Mouse (Mus musculus) embryonic facial prominence, embryonic 15.5 days (tissue): ENCODE results near the gene Tiam2. TPM values are rescaled to one million over a fixed set of nuclear protein-coding genes. Genes with fewer than 3 reads are reported as not detected.

Source experiments
- ATAC-seq: fragments of 200-750 bp; cut with Nextera tagmentation; 2 replicates; pipeline ENCODE4 v1.8.0; 2017; ENCODE audit warnings: low read depth, moderate TSS enrichment; ENCODE audit not compliant: insufficient number of reproducible peaks, low FRiP score, low TSS enrichment
- H3K27ac ChIP-seq: fragments of 300-500 bp; sonication (generic); replicated peaks from 2 replicates; pipeline ENCODE4 v1.5.1; 2015; ENCODE audit warnings: mild to moderate bottlenecking, inconsistent platforms
- H3K27me3 ChIP-seq: fragments of 300-500 bp; sonication (generic); 2 replicates; pipeline ENCODE4 v1.6.1; 2015; ENCODE audit warnings: inconsistent platforms
- H3K36me3 ChIP-seq: fragments of 300-500 bp; sonication (generic); 2 replicates; pipeline ENCODE4 v1.6.1; 2015; ENCODE audit warnings: mild to moderate bottlenecking, inconsistent platforms
- H3K4me1 ChIP-seq: fragments of 300-500 bp; sonication (generic); 2 replicates; pipeline ENCODE4 v1.6.1; 2015; ENCODE audit warnings: inconsistent platforms
- H3K4me2 ChIP-seq: fragments of 300-500 bp; sonication (generic); replicated peaks from 2 replicates; pipeline ENCODE4 v1.6.1; 2015; ENCODE audit warnings: mild to moderate bottlenecking, inconsistent platforms
- H3K4me3 ChIP-seq: fragments of 300-500 bp; sonication (generic); replicated peaks from 2 replicates; pipeline ENCODE4 v1.5.1; 2015; ENCODE audit warnings: mild to moderate bottlenecking, inconsistent platforms
- H3K9ac ChIP-seq: fragments of 300-500 bp; sonication (generic); 2 replicates; pipeline ENCODE4 v1.6.1; 2015; ENCODE audit warnings: inconsistent platforms
- H3K9me3 ChIP-seq: fragments of 300-500 bp; sonication (generic); replicated peaks from 2 replicates; pipeline ENCODE4 v1.6.1; 2016; ENCODE audit warnings: inconsistent platforms
- WGBS: fragments of 180-500 bp; shearing (Covaris S2); methylation state at CpG from one replicate; pipeline ENCODE4 v1.1.7; 2015; 5-methylcytosine and 5-hydroxymethylcytosine counted together
- polyA plus RNA-seq: library from polyadenylated mRNA; unstranded; fragments of >200 nt; fragmentation: Nextera tagmentation; extraction: Ambion mirVana; gene quantifications from 2 replicates; pipeline ENCODE4 v1.2.1, GENCODE M21; 2015

The Tiam2 gene
- polyA plus RNA-seq, 1 experiment from 2014 or later, result 18.2 TPM

DNA sequence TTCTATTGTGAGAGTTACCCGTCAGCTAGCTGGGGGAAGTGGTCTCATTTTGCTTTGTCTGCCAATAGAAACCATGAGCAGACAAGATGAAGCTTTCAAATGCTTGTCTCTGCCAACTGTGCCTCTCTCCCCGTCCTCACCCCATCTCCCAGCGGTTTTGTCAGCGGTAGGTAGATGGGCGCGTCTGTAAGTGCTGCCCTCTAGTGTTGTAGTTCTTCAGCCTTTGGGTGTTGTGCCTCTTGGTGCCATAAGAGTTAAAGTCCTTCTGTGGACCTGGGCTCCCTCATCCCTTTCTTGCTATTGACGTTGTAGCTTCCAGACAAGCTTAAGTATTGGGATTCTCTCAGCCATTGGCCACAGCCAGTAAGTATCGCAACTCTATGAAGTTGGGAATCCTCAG is 236.0 kb downstream of the Tiam2 start:
- WGBS, result 53% methylated on average over 8 of the region's 8 CpGs
- no peak overlapping the region for H3K4me2 ChIP-seq
- no peaks in the 10 kb centered on the region for H3K9me3 ChIP-seq
- H3K27me3 ChIP-seq, result no peaks in the 10 kb centered on the region
- no peak overlapping the region for H3K4me3 ChIP-seq
- no peak overlapping the region for H3K9ac ChIP-seq
- H3K27ac ChIP-seq, result no peak overlapping the region
- H3K36me3 ChIP-seq, result no peaks in the 10 kb centered on the region
- peaks cover 7% of the 10 kb centered on the region; the same call in 1 of the 2 replicates for H3K4me1 ChIP-seq
- no peak for ATAC-seq

DNA sequence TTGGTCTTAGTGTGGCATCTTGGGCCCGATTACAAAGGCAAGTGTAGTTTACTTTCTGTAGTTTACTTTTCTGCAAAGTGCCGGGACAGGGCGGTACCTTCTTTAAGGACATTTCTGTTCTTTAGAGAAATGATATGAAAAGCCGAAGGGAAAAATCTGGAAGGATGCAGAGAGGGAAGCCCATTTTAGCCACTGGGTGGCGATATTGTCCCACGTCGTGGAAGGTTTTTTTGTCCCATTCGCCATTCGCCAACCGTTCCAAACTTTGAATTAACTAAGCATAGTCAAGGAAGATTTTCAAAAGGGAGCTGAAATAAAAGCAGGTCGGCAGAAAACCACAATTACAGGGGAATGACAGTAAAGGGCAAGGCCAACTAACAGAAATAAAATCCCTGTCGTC is 244.5 kb downstream of the Tiam2 start:
- Histone ChIP-seq H3K4me2 (peak overlapping the region; percentile 36; the same call in 1 of the 2 replicates), H3K36me3 (no peaks in the 10 kb centered on the region), H3K4me3 (no peak overlapping the region), H3K27me3 (no peaks in the 10 kb centered on the region), H3K9me3 (no peaks in the 10 kb centered on the region), H3K4me1 (no peaks in the 10 kb centered on the region), H3K27ac (no peak overlapping the region), H3K9ac (no peak overlapping the region)
- 3% methylated on average over 12 of the region's 12 CpGs for WGBS
- no peak for ATAC-seq

Other genes with a start within 250 kb of the Tiam2 start
- gene Scaf8, start 211.6 kb upstream of the Tiam2 start, polyA plus RNA-seq, result 20.4 and 21.1 TPM in 2 replicates
- 0.28 and 0.53 TPM in 2 replicates for gene Cldn20, start 206.0 kb downstream of the Tiam2 start, polyA plus RNA-seq
- 13.1 and 14.1 TPM in 2 replicates for gene Tfb1m, start 231.2 kb downstream of the Tiam2 start, polyA plus RNA-seq